Mouse (Mus musculus) neural tube, embryonic 13.5 days (tissue): Measurements from ENCODE around the gene Hnrnpf. TPM values are rescaled to one million over a fixed set of nuclear protein-coding genes. Genes with fewer than 3 reads are reported as not detected.

Experiments
- ATAC-seq: fragments of 200-750 bp; cut with Nextera tagmentation; 2 replicates; pipeline ENCODE4 v1.8.0; 2017; ENCODE audit warnings: low read depth, mild to moderate bottlenecking, moderate TSS enrichment, moderate library complexity
- H3K27ac ChIP-seq: fragments of 300-500 bp; sonication (generic); replicated peaks from 2 replicates; pipeline ENCODE4 v1.5.1; 2015; ENCODE audit warnings: moderate library complexity, mild to moderate bottlenecking, inconsistent platforms
- H3K27me3 ChIP-seq: fragments of 300-500 bp; sonication (generic); 2 replicates; pipeline ENCODE4 v1.6.1; 2015; ENCODE audit warnings: mild to moderate bottlenecking, inconsistent platforms
- H3K36me3 ChIP-seq: fragments of 300-500 bp; sonication (generic); 2 replicates; pipeline ENCODE4 v1.6.1; 2015; ENCODE audit warnings: mild to moderate bottlenecking, inconsistent platforms
- H3K4me1 ChIP-seq: fragments of 300-500 bp; sonication (generic); replicated peaks from 2 replicates; pipeline ENCODE4 v1.6.1; 2015; ENCODE audit warnings: inconsistent platforms
- H3K4me2 ChIP-seq: fragments of 300-500 bp; sonication (generic); 2 replicates; pipeline ENCODE4 v1.6.1; 2015; ENCODE audit warnings: inconsistent platforms, mild to moderate bottlenecking, moderate library complexity
- H3K4me3 ChIP-seq: fragments of 300-500 bp; sonication (generic); 2 replicates; pipeline ENCODE4 v1.5.1; 2015; ENCODE audit warnings: mild to moderate bottlenecking, inconsistent platforms
- H3K9ac ChIP-seq: fragments of 300-500 bp; sonication (generic); 2 replicates; pipeline ENCODE4 v1.6.1; 2015; ENCODE audit warnings: moderate library complexity, mild to moderate bottlenecking, inconsistent platforms
- H3K9me3 ChIP-seq: fragments of 300-500 bp; sonication (generic); 2 replicates; pipeline ENCODE4 v1.6.1; 2016; ENCODE audit warnings: inconsistent platforms
- WGBS: fragments of 180-500 bp; shearing (Covaris S2); methylation state at CpG from one replicate; pipeline ENCODE4 v1.1.7; 2015; 5-methylcytosine and 5-hydroxymethylcytosine counted together
- polyA plus RNA-seq: library from polyadenylated mRNA; unstranded; fragments of >200 nt; fragmentation: Nextera tagmentation; extraction: Ambion mirVana; gene quantifications from 2 replicates; pipeline ENCODE4 v1.2.1, GENCODE M21; 2015

The Hnrnpf gene
- polyA plus RNA-seq, 1 experiment from 2014 or later, result 298 TPM

DNA sequence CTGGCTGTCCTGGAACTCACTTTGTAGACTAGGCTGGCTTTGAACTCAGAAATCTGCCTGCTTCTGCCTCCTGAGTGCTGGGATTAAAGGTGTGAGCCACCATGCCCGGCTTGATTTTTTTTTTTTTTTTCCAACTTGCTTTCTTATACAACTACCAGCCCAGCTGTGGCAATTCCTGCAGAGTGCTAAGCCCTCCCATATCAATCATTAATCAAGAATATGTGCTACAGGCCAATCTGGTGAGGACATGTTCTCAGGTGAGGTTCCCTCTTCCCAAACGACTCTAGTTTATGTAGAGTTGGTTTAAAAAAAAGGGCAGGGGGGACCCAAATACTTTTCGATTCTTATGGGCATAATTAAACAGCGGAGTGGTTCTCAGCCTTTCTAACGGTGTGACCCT lies 2.3 kb upstream of the Hnrnpf start:
- Histone ChIP-seq H3K4me2 (no peak overlapping the region), H3K4me3 (no peak overlapping the region), H3K27me3 (no peaks in the 10 kb centered on the region), H3K9ac (no peak overlapping the region), H3K36me3 (no peaks in the 10 kb centered on the region), H3K4me1 (no peaks in the 10 kb centered on the region), H3K9me3 (no peaks in the 10 kb centered on the region), H3K27ac (no peak overlapping the region)
- no peak for ATAC-seq
- WGBS, result 86% methylated on average over 5 of the region's 5 CpGs

- H3K36me3 ChIP-seq, result no peaks in the 10 kb centered on the region
- H3K9ac ChIP-seq, result no peak overlapping the region
- H3K9me3 ChIP-seq, result no peaks in the 10 kb centered on the region
- WGBS, result 75% methylated on average over 9 of the region's 9 CpGs
- no peaks in the 10 kb centered on the region for H3K27me3 ChIP-seq
- no peak for ATAC-seq
- H3K27ac ChIP-seq, result no peak overlapping the region
- peaks cover 9% of the 10 kb centered on the region for H3K4me1 ChIP-seq
- no peak overlapping the region for H3K4me3 ChIP-seq
- no peak overlapping the region for H3K4me2 ChIP-seq
Measured at GRCm38 (mm10) chr6:117901510-117902402, 1.6 kb downstream of the Hnrnpf start.

GRCm38 (mm10) chr6:117902556-117902955 lies 2.4 kb downstream of the Hnrnpf start:
- Histone ChIP-seq H3K4me1 (peaks cover 9% of the 10 kb centered on the region), H3K36me3 (no peaks in the 10 kb centered on the region), H3K4me2 (no peak overlapping the region), H3K4me3 (no peak overlapping the region), H3K9ac (no peak overlapping the region), H3K9me3 (no peaks in the 10 kb centered on the region), H3K27ac (no peak overlapping the region), H3K27me3 (no peaks in the 10 kb centered on the region)
- WGBS, result 85% methylated on average over 4 of the region's 4 CpGs
- no peak for ATAC-seq

- Histone ChIP-seq H3K4me3 (no peak overlapping the region), H3K4me1 (peaks cover 21% of the 10 kb centered on the region), H3K9ac (0 out of 2 replicates have a peak overlapping the region, but pooled peaks have one; percentile 8), H3K4me2 (no peak overlapping the region), H3K36me3 (no peaks in the 10 kb centered on the region), H3K9me3 (no peaks in the 10 kb centered on the region), H3K27ac (no peak overlapping the region), H3K27me3 (no peaks in the 10 kb centered on the region)
- WGBS, result 75% methylated on average over 3 of the region's 3 CpGs
- ATAC-seq, result no peak
Measured at GRCm38 (mm10) chr6:117903836-117904235, 3.7 kb downstream of the Hnrnpf start.

- H3K36me3 ChIP-seq, result no peaks in the 10 kb centered on the region
- ATAC-seq, result no peak
- 26% methylated on average over 4 of the region's 4 CpGs for WGBS
- peak overlapping the region; percentile 95 for H3K4me3 ChIP-seq
- H3K4me2 ChIP-seq, result peak overlapping the region; percentile 62
- H3K4me1 ChIP-seq, result peaks cover 33% of the 10 kb centered on the region
- peak overlapping the region; percentile 74 for H3K9ac ChIP-seq
- peak overlapping the region; percentile 78; the same call in 1 of the 2 replicates for H3K27ac ChIP-seq
- H3K9me3 ChIP-seq, result no peaks in the 10 kb centered on the region
- H3K27me3 ChIP-seq, result no peaks in the 10 kb centered on the region
Measured at GRCm38 (mm10) chr6:117905260-117905930, 5.3 kb downstream of the Hnrnpf start.

DNA sequence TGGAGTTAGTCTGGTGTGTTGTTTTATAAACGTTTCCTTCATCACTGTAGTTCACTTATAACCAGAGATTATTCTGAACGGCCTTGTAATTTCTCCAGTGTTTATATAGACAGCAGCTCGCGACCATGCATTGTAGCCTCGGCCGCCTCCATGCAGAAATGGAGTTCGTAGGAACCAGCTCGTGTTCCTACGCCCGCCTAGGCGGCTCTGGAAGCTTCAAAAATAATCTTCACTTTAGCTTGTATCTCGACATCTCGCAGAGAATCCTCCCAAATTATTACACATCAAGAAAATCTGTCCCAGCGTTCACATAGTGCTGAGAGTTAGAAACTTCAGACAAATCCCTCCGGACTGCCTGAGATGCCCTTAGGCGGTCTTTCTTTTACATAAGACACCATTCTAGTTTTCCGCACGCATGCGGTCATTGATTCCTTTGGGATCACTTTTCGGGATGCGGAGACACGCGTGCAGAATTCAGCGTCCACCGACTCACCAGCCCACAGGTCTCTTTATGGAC lies 5.9 kb downstream of the Hnrnpf start:
- Histone ChIP-seq H3K4me3 (peak overlapping the region; percentile 95), H3K9ac (peak overlapping the region; percentile 74), H3K4me1 (peaks cover 33% of the 10 kb centered on the region), H3K36me3 (no peaks in the 10 kb centered on the region), H3K27me3 (no peaks in the 10 kb centered on the region), H3K4me2 (peak overlapping the region; percentile 62), H3K27ac (peak overlapping the region; percentile 78), H3K9me3 (no peaks in the 10 kb centered on the region)
- ATAC-seq, result peak; percentile 54
- WGBS, result under 1% methylated on average over 25 of the region's 25 CpGs

DNA sequence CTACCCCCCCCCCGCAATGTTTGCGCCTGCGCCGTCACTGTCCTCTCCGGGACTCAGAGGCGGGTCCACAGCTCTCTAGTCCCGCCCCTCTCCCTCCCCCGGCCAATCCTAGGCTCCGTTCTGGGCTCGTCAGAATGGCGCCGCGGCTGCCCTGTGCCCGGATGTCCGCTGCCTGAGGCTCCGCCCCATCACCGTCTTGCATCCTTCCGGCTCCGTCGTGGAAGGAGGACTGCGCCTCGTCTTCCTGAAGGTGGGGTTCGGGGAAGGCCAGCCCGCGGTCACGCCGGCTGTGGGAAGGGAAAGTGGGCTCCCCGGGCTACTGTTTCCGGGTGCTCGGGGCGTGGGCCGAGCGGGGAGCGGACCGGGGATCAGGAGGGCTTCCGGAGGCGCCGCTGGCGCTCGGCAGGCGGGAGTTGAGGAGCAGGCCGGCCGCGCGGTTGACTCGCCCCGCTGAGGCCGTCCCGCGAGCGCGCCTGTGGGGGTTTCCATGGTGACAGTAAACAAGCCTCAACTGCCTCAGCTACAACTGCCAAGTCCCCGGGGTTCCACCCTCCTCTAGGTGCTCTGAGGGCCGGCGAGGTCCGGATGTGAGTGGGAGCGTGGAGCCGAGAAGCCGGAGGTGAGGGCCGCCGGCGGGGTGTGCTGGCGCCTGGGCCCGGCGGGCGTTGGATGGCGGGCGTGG lies 6.6 kb downstream of the Hnrnpf start:
- WGBS, result under 1% methylated on average over 57 of the region's 68 CpGs
- ATAC-seq, result peak; percentile 99
- peak overlapping the region; percentile 97 for H3K4me2 ChIP-seq
- peak overlapping the region; percentile 91 for H3K27ac ChIP-seq
- H3K9ac ChIP-seq, result peak overlapping the region; percentile 94
- no peaks in the 10 kb centered on the region for H3K9me3 ChIP-seq
- H3K27me3 ChIP-seq, result no peaks in the 10 kb centered on the region
- no peaks in the 10 kb centered on the region for H3K36me3 ChIP-seq
- peaks cover 33% of the 10 kb centered on the region for H3K4me1 ChIP-seq
- peak overlapping the region; percentile 95 for H3K4me3 ChIP-seq

DNA sequence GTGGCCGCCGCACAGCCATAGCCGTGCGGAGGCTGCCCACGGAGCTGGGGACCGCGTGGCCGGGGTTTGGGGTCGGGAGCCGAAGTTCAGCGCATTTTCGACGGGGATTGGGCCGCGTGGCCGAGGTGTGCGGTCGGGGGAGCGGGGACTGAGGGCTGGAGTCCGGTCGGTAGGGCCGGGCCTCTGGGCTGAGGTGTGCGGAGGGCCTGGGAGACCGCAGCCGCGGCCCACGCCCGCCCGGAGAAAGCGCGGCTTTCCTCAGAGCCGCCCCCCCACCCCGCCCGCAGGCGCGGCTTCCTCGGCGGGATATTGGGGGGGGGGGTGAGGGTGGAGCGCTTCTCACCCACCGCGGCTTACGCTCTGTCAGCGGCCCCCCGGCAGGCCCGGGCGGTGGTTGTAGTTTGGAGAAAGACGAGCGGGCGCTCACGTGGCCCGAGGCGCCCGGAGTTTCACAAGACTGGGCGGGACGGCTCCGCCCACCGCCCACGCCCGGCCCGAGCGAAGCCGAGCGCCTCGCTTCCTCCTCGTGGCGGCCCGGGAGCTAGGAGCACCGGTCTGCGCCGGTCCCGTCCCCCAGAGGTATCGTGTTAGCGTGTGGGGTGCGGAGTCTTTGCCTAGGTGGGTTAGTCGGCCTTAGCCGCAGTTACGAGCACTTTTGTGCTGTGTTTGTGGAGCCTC lies 7.3 kb downstream of the Hnrnpf start:
- Histone ChIP-seq H3K27ac (peak overlapping the region; percentile 91), H3K4me2 (peak overlapping the region; percentile 97), H3K36me3 (no peaks in the 10 kb centered on the region), H3K9me3 (no peaks in the 10 kb centered on the region), H3K4me1 (peaks cover 33% of the 10 kb centered on the region), H3K4me3 (peak overlapping the region; percentile 95), H3K27me3 (no peaks in the 10 kb centered on the region), H3K9ac (peak overlapping the region; percentile 94)
- 1% methylated on average over 74 of the region's 77 CpGs for WGBS
- ATAC-seq, result peak; percentile 46

DNA sequence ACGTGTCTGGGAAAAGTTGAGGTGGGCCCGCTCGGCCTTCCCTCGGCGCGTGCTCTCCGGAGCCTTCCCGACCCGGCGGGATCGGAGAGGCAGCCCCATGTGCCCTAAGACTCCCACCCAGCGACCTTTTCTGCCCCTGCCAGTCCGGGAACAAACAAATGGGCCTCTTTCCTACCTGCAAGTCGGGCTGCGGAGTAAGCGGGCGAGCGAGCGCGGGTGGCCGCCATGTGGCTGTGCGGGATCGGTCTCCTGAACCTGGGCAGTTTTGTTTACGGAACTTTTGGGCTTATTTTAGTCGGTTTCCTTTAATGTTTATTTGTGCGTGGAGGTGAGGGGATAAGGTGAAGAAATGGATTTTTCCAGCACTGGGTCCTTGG lies 7.8 kb downstream of the Hnrnpf start:
- peaks cover 33% of the 10 kb centered on the region for H3K4me1 ChIP-seq
- under 1% methylated on average over 26 of the region's 26 CpGs for WGBS
- H3K9ac ChIP-seq, result peak overlapping the region; percentile 94
- H3K36me3 ChIP-seq, result no peaks in the 10 kb centered on the region
- ATAC-seq, result no peak
- H3K4me2 ChIP-seq, result peak overlapping the region; percentile 97
- peak overlapping the region; percentile 91 for H3K27ac ChIP-seq
- peak overlapping the region; percentile 95 for H3K4me3 ChIP-seq
- no peaks in the 10 kb centered on the region for H3K27me3 ChIP-seq
- no peaks in the 10 kb centered on the region for H3K9me3 ChIP-seq

GRCm38 (mm10) chr6:117908424-117908900 lies 8.3 kb downstream of the Hnrnpf start:
- ATAC-seq, result no peak
- Histone ChIP-seq H3K4me2 (peak overlapping the region; percentile 97), H3K27me3 (no peaks in the 10 kb centered on the region), H3K27ac (no peak overlapping the region), H3K9me3 (no peaks in the 10 kb centered on the region), H3K4me1 (peaks cover 33% of the 10 kb centered on the region), H3K4me3 (peak overlapping the region; percentile 95), H3K36me3 (no peaks in the 10 kb centered on the region), H3K9ac (peak overlapping the region; percentile 94)
- under 1% methylated on average over 14 of the region's 14 CpGs for WGBS

DNA sequence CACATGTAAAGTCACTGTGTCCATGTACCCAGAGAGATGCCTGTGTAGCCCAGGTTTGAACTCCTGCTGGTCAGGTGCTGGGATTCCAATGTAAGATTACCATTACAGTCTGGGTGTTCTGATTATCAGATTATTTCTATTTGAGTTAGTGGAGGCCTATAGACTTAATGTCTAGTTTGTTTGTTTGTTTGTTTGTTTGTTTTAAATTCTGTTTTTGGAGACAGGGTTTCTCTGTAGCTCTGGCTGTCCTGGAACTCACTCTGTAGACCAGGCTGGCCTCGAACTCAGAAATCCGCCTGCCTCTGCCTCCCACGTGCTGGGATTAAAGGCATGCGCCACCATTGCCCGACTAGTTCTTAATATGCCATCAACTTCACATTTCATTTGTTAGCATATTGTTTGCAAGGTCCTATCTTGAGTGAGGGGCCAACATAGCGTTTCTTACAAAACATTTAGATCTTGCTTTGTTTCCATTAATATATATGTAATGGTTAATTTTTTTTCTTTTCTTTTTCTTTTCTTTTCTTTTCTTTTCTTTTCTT lies 10.1 kb downstream of the Hnrnpf start:
- no peaks in the 10 kb centered on the region for H3K36me3 ChIP-seq
- H3K9ac ChIP-seq, result no peak overlapping the region
- no peaks in the 10 kb centered on the region for H3K27me3 ChIP-seq
- 83% methylated on average over 6 of the region's 6 CpGs for WGBS
- H3K4me3 ChIP-seq, result no peak overlapping the region
- no peak for ATAC-seq
- H3K4me2 ChIP-seq, result no peak overlapping the region
- H3K9me3 ChIP-seq, result no peaks in the 10 kb centered on the region
- H3K27ac ChIP-seq, result no peak overlapping the region
- H3K4me1 ChIP-seq, result peaks cover 33% of the 10 kb centered on the region
